Mouse (Mus musculus): ENCODE measurements around the gene Thsd4. TPM values are rescaled to one million over a fixed set of nuclear protein-coding genes. Genes with fewer than 3 reads are reported as not detected.

Gene Thsd4
- polyA plus RNA-seq, 1 experiment from 2014 or later = 11.4 TPM

DNA sequence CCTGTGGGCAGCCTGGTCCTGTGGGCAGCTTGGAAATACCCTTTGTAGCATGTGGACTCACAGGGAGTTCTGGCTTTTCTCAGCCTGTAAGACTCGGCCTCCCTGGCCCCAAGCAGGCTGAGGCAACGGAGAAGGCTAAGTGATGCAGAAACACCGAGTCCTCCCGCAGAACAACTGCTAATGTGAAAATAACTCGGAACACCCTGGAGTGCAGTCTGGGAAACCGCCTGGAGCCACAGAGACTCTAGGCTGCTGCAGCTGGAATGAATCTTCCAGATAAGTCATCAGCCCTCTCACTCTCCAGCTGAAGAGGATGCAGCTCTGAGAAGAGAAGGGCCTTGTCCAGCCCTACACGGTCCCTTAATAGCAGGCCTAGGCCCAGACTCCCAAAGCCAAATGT, 402.0 kb downstream of the Thsd4 start:
- Histone ChIP-seq H3K27me3 (replicated peaks; ENCODE audit: control insufficient read depth, insufficient read depth, low read length) (no peaks in the 10 kb centered on the region), H3K4me1 (replicated peaks; ENCODE audit: control insufficient read depth, insufficient read depth, low read length) (no peaks in the 10 kb centered on the region), H3K4me2 (replicated peaks; ENCODE audit: low read depth) (no peak overlapping the region), H3K36me3 (ENCODE audit: control insufficient read depth, insufficient read depth) (no peaks in the 10 kb centered on the region), H3K4me3 (ENCODE audit: low read depth, low read length) (no peak overlapping the region), H3K9me3 (ENCODE audit: control insufficient read depth) (no peaks in the 10 kb centered on the region), H3K27ac (ENCODE audit: low read depth, low read length) (no peak overlapping the region), H3K9ac (ENCODE audit: low read depth, low read length) (no peak overlapping the region)
- WGBS = 56% methylated on average over 7 of the region's 7 CpGs
- no peak for TF ChIP-seq CTCF (IDR thresholded peaks at IDR 0.05; ENCODE audit: low read depth)
- ATAC-seq = no peak

DNA sequence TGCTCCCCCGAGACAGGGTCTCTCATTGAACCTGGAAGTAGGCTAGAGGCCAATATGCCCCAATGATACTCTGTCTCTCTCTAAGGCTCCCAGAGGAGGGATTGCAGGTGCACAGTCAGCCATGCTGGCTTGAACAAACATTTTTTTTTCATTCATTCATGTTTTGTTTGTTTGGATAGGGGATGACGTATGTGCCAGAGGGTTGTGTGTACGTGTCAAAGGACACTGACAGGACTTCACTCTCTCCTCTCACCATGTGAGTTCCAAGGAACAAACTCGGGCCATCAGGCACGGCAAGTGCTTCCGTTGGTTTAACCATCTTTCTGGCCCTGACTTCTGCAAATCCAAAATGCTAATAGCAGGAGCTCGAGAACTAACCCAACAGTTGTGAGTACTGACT, 404.0 kb downstream of the Thsd4 start:
- H3K27ac ChIP-seq (ENCODE audit: low read depth, low read length) = no peak overlapping the region
- no peak overlapping the region for H3K4me3 ChIP-seq (ENCODE audit: low read depth, low read length)
- no peaks in the 10 kb centered on the region for H3K36me3 ChIP-seq (ENCODE audit: control insufficient read depth, insufficient read depth)
- ATAC-seq = no peak
- TF ChIP-seq CTCF (IDR thresholded peaks at IDR 0.05; ENCODE audit: low read depth) = no peak
- H3K27me3 ChIP-seq (replicated peaks; ENCODE audit: control insufficient read depth, insufficient read depth, low read length) = no peaks in the 10 kb centered on the region
- no peak overlapping the region for H3K4me2 ChIP-seq (replicated peaks; ENCODE audit: low read depth)
- H3K9me3 ChIP-seq (ENCODE audit: control insufficient read depth) = no peaks in the 10 kb centered on the region
- H3K4me1 ChIP-seq (replicated peaks; ENCODE audit: control insufficient read depth, insufficient read depth, low read length) = no peaks in the 10 kb centered on the region
- no peak overlapping the region for H3K9ac ChIP-seq (ENCODE audit: low read depth, low read length)
- WGBS = 76% methylated on average over 7 of the region's 7 CpGs

DNA sequence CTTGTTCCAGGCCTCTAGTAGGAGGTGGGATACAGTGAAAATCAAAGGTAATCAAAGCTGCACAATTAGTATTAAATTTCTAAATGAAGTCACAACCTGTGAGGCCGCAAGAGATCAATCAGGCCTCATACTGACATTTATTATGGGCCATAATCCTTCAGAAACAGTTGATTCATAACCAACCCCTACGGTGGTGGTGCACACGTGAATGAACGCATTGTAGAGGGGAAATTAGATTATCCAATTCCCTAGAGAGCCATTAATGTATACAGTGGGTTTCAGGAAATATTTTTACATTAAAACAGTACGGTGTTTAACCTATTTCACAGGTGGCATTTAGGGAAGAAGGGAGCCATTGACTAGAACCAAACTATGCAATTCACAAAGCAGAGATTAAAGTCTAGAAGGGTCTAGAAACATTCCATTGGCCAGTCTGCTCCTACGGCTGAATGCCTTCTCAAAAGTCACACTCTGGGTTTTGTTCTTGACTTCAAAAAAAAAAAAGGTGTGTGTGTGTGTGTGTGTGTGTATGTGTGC, 406.1 kb downstream of the Thsd4 start:
- H3K4me3 ChIP-seq (ENCODE audit: low read depth, low read length) = no peak overlapping the region
- TF ChIP-seq CTCF (IDR thresholded peaks at IDR 0.05; ENCODE audit: low read depth) = no peak
- no peak for ATAC-seq
- no peak overlapping the region for H3K27ac ChIP-seq (ENCODE audit: low read depth, low read length)
- H3K27me3 ChIP-seq (replicated peaks; ENCODE audit: control insufficient read depth, insufficient read depth, low read length) = no peaks in the 10 kb centered on the region
- H3K36me3 ChIP-seq (ENCODE audit: control insufficient read depth, insufficient read depth) = no peaks in the 10 kb centered on the region
- H3K4me2 ChIP-seq (replicated peaks; ENCODE audit: low read depth) = no peak overlapping the region
- H3K4me1 ChIP-seq (replicated peaks; ENCODE audit: control insufficient read depth, insufficient read depth, low read length) = no peaks in the 10 kb centered on the region
- no peak overlapping the region for H3K9ac ChIP-seq (ENCODE audit: low read depth, low read length)
- no peaks in the 10 kb centered on the region for H3K9me3 ChIP-seq (ENCODE audit: control insufficient read depth)
- WGBS = 48% methylated on average over 6 of the region's 6 CpGs

DNA sequence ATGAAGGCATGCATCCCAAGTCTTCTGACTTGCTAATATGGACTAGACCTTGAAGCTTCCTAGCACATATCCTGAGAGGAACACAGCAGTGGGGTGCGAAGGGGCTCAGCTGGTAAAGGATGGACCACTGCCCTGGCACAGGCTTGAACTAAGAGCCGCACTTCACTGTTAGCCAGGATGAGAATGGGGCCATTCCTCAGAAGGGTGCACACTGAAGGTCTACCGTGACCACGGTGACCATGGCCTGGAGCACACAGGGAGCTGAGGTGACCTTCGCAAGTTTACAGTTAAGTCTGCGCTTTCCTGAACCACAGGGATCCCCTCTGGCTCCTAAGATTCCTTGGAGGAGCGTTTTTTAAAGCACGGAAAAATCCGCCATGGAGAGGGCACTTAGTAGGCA, 406.5 kb downstream of the Thsd4 start:
- no peak for TF ChIP-seq CTCF (IDR thresholded peaks at IDR 0.05; ENCODE audit: low read depth)
- Histone ChIP-seq H3K9ac (ENCODE audit: low read depth, low read length) (no peak overlapping the region), H3K4me1 (replicated peaks; ENCODE audit: control insufficient read depth, insufficient read depth, low read length) (no peaks in the 10 kb centered on the region), H3K27me3 (replicated peaks; ENCODE audit: control insufficient read depth, insufficient read depth, low read length) (no peaks in the 10 kb centered on the region), H3K9me3 (ENCODE audit: control insufficient read depth) (no peaks in the 10 kb centered on the region), H3K4me3 (ENCODE audit: low read depth, low read length) (no peak overlapping the region), H3K36me3 (ENCODE audit: control insufficient read depth, insufficient read depth) (no peaks in the 10 kb centered on the region), H3K27ac (ENCODE audit: low read depth, low read length) (no peak overlapping the region), H3K4me2 (replicated peaks; ENCODE audit: low read depth) (no peak overlapping the region)
- ATAC-seq = no peak
- 91% methylated on average over 9 of the region's 9 CpGs for WGBS

DNA sequence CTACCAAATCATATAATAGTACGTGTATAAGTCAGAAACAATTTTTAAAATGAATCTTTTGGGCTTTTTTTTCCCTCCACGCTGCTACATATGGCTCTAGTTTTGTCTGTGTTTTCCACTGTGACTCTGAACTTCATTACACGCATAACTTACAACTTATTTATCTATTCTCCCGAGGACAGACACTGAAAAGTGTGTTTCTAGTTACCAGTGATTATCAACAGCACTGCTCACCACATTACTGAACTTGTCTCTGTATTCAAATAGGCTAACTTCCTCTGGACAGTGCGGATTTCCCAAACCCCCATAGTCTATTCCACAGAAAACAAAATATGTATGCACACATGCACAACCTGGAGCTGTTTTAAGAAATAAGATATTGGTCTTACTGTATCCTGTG, 411.6 kb downstream of the Thsd4 start:
- H3K9me3 ChIP-seq (ENCODE audit: control insufficient read depth) = no peaks in the 10 kb centered on the region
- no peak overlapping the region for H3K9ac ChIP-seq (ENCODE audit: low read depth, low read length)
- no peaks in the 10 kb centered on the region for H3K27me3 ChIP-seq (replicated peaks; ENCODE audit: control insufficient read depth, insufficient read depth, low read length)
- no peak for TF ChIP-seq CTCF (IDR thresholded peaks at IDR 0.05; ENCODE audit: low read depth)
- H3K4me3 ChIP-seq (ENCODE audit: low read depth, low read length) = no peak overlapping the region
- no peaks in the 10 kb centered on the region for H3K4me1 ChIP-seq (replicated peaks; ENCODE audit: control insufficient read depth, insufficient read depth, low read length)
- 83% methylated on average over 5 of the region's 5 CpGs for WGBS
- H3K4me2 ChIP-seq (replicated peaks; ENCODE audit: low read depth) = no peak overlapping the region
- no peak overlapping the region for H3K27ac ChIP-seq (ENCODE audit: low read depth, low read length)
- no peaks in the 10 kb centered on the region for H3K36me3 ChIP-seq (ENCODE audit: control insufficient read depth, insufficient read depth)
- no peak for ATAC-seq

DNA sequence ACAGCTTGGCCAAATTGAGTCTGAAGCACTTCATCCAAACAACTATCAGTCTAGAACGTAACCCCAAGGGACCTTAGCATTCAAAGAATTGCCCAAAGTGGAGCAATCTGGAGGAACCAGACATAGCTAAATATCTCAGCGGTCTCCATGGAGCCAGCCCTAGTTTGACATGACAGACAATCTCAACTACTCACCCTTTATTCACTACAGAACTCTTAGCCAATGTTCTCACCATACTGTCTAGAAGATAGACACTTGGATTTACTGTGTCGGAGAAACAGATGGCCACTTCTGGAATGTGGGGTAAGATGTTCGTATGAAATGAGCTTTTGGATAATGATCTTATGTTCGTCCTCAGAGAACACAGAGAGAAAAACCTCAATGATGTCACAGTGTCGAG, 415.2 kb downstream of the Thsd4 start:
- WGBS = 80% methylated on average over 6 of the region's 6 CpGs

DNA sequence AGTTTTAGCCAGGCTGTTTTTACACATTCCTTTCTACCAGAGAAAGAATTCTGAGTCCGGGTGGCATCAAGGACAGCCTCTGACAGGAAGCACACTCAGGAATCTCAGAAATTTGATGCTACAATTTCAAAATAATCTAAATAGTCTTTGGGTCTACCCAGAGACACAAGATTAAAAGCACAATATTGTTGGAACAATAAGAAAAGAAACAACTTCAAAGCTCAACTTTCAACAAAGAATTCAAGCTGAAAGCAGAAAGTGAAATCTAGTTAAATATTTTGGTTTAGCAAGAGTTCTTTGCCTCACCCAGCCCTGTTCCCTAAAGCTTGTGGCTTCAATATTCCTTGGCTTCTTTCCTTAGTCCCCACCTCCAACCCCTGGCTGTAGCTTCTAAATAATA, 415.7 kb downstream of the Thsd4 start:
- H3K9ac ChIP-seq (ENCODE audit: low read depth, low read length) = no peak overlapping the region
- H3K27ac ChIP-seq (ENCODE audit: low read depth, low read length) = no peak overlapping the region
- H3K4me3 ChIP-seq (ENCODE audit: low read depth, low read length) = no peak overlapping the region
- H3K9me3 ChIP-seq (ENCODE audit: control insufficient read depth) = no peaks in the 10 kb centered on the region
- no peak for ATAC-seq
- WGBS = 40% methylated on average over 1 of the region's 1 CpGs
- no peak overlapping the region for H3K4me2 ChIP-seq (replicated peaks; ENCODE audit: low read depth)
- H3K4me1 ChIP-seq (replicated peaks; ENCODE audit: control insufficient read depth, insufficient read depth, low read length) = no peaks in the 10 kb centered on the region
- no peak for TF ChIP-seq CTCF (IDR thresholded peaks at IDR 0.05; ENCODE audit: low read depth)
- no peaks in the 10 kb centered on the region for H3K27me3 ChIP-seq (replicated peaks; ENCODE audit: control insufficient read depth, insufficient read depth, low read length)
- H3K36me3 ChIP-seq (ENCODE audit: control insufficient read depth, insufficient read depth) = no peaks in the 10 kb centered on the region

More for the DNA sequence above, 415.2 kb downstream of the Thsd4 start:
- Histone ChIP-seq H3K27me3 (replicated peaks; ENCODE audit: control insufficient read depth, insufficient read depth, low read length) (no peaks in the 10 kb centered on the region), H3K9ac (ENCODE audit: low read depth, low read length) (no peak overlapping the region), H3K9me3 (ENCODE audit: control insufficient read depth) (no peaks in the 10 kb centered on the region), H3K4me2 (replicated peaks; ENCODE audit: low read depth) (no peak overlapping the region), H3K4me3 (ENCODE audit: low read depth, low read length) (no peak overlapping the region), H3K36me3 (ENCODE audit: control insufficient read depth, insufficient read depth) (no peaks in the 10 kb centered on the region), H3K27ac (ENCODE audit: low read depth, low read length) (no peak overlapping the region), H3K4me1 (replicated peaks; ENCODE audit: control insufficient read depth, insufficient read depth, low read length) (no peaks in the 10 kb centered on the region)
- no peak for TF ChIP-seq CTCF (IDR thresholded peaks at IDR 0.05; ENCODE audit: low read depth)
- ATAC-seq = no peak
